Mouse (Mus musculus): ENCODE data around the gene Hist1h2af.

GRCm38 (mm10) chr13:23583387-23584068 lies 49.8 kb downstream of the Hist1h2af start:
- TF ChIP-seq CTCF (IDR thresholded peaks at IDR 0.05; ENCODE audit: control insufficient read depth, insufficient read depth, insufficient read length) (no peak), MYOD1 (IDR thresholded peaks at IDR 0.05; ENCODE audit: control insufficient read depth, insufficient read length, low read depth) (no peak), MYOG (IDR thresholded peaks at IDR 0.05; ENCODE audit: control insufficient read depth, extremely low read depth, insufficient read length) (no peak), CEBPB (IDR thresholded peaks at IDR 0.05; ENCODE audit: low read depth) (no peak)

Measured in C2C12 (cell line).